Mouse (Mus musculus) ES-Bruce4 (cell line): Measurements from ENCODE around the gene Coro1c.

Source experiments
- CTCF ChIP-seq: IDR thresholded peaks from one replicate; pipeline ENCODE4 v1.8.1; 2011; ENCODE audit warnings: low read depth, low read length
- EP300 ChIP-seq: IDR thresholded peaks from 2 replicates; pipeline ENCODE4 v1.6.1; 2011; ENCODE audit warnings: low read depth, low read length; ENCODE audit not compliant: insufficient read depth
- POLR2A ChIP-seq: IDR thresholded peaks from one replicate; pipeline ENCODE4 v1.8.1; 2011; ENCODE audit warnings: low read length; ENCODE audit not compliant: insufficient read depth

DNA sequence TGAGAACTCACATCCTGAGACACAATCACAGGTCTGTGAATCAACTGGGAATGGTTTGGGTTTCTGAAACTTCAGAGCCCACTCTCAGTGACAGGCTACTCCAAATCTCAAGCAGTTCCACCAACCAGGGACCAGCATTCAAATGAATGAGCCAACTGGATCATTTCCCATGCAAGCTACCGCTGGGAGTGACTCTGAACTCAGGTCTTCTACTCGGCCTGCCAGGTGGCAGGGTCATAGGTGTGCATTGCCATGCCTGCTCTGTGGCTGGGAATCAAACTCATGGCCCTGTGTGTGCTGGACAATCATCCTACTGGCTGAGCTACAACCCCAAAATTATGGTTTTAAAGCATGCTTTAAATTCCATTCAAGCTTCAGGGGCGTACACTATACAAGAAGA is 31.0 kb downstream of the Coro1c start:
- TF ChIP-seq POLR2A (no peak), CTCF (no peak), EP300 (no peak)
